Mouse (Mus musculus) kidney, postnatal 4 days (tissue): ENCODE measurements at regions not wholly inside any gene's neighbourhood (a gene's known extent, or its start where the extent isn't known, plus 50 kb on each side); places are given as distances from the start of the nearest gene placed in this dataset.
A peak's percentile ranks its signal among the peaks of the same experiment; 100 is the strongest.
"Not testable (repeated sequence)": the region's sequence is repeated elsewhere in the genome, so short reads cannot be mapped to it uniquely, and the experiment has no call there.

Source experiments
- DNase-seq, 2 experiments: peaks; one replicate each; pipeline ENCODE4 v3.0.0; 2021; ENCODE audit warnings: mixed read lengths in 2 of 2

DNA sequence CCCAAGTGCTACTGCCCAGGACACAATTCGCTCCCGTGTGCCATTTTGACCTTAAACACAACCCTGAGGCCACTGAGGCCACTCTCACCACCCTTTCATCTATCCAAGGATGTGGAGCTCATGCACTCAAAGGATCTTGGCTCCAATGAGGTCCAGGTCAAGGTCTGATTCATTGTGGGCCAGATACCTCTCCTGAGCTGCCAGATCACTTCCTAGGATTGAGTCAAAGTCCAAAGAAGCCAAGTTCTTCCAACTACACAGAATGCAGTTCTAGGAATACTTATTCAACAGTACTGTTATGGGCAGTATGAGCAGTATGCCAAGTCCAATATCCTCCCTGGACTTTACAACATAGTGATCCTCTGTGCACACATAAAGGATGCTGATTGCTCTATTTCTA, 304.9 kb downstream of the Inhba start:
- no peak for DNase-seq

DNA sequence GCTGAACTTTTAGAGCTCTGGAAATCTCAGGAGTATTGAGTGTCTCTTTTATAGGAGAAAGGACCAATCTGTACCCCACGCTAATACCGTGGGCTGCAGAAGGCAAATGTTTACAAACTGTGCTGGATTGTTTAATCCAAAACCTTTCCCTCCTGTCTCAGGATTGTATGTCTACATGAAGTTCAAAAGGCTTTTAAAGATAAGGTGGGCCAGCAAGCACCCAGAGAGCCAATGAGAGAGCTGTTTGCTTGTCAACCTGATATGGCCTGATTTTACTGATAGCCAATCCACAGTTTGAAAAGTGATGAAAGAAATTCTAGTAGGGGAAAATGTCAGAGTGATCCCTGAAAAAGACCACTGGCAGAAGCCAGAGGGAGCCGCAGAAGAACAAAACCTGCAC, 305.8 kb downstream of the Inhba start:
- no peak for DNase-seq

DNA sequence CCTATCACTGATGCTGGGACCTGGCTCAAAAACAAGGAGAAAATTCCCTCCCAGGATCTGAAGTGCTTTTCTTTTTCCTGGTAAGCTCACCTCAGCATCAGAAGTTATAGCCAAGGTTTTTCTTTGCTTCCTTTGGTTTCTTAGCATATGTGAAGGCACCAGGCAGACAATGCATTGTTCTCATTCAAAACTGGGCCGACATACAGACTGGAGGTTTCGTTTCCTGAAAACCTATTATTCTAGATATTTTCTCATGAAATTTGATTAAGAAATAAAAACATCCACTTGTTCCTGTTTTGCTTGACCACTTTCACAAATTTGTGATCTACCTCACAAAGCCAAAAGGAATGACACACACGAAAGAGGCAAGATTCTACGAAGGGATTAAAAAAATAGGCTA, 308.7 kb downstream of the Inhba start:
- DNase-seq, result no peak

DNA sequence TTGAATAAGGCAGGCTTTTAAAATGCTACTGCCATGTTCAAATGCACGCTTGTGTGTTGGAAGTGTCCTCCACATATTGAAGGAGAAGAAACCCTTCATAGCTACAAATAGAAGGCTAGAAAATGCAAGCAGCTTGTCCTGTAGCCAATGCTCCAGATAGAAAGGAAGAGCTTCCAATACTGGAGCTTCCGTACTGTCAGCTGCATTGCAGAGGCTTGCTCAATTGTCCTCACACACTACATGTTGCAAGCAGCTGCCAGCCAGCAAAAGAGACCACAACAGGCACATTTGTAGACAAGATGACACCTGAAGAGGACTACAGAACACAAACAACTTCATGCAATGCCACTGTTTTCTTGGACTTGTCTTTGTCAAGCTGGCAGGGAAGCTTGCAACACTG, 314.0 kb downstream of the Inhba start:
- no peak for DNase-seq

DNA sequence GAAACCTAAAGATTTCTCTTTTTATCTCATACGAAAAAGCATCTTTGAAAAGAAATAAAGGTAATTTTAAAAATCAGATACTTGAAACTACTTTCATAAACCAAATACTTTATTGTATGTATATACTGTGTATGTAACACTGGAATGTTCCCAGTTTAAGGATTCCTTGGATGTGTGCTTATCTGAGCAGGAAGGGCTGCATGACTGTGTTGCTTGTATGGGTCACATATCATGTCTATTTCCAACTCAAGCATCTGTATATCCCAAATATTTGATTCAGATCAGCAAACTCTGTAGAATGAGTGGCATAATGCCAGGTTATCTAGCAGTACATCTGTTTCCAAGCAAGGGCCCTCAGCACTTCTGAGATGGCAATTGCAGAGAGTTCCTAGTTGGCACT, 330.1 kb downstream of the Inhba start:
- DNase-seq, result no peak

DNA sequence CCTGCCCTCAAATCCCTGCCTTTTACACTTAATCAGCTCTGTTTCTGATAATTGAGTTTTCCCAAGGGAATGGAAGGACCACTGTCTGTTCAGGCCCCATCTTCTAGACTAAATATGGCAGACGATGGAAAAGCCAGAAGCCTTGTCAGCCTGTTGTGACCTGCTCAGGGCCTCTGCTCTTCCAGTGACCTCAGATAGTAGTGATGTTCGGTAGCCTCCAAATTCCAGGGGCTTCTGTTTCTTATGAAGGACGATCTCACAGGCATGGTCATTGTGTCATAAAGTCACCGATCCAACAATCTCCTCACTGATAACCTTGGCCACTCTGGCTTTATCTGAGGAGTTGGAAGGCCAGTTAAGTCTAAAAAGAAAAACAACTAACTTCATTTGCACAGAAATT, 330.5 kb downstream of the Inhba start:
- DNase-seq, result no peak

DNA sequence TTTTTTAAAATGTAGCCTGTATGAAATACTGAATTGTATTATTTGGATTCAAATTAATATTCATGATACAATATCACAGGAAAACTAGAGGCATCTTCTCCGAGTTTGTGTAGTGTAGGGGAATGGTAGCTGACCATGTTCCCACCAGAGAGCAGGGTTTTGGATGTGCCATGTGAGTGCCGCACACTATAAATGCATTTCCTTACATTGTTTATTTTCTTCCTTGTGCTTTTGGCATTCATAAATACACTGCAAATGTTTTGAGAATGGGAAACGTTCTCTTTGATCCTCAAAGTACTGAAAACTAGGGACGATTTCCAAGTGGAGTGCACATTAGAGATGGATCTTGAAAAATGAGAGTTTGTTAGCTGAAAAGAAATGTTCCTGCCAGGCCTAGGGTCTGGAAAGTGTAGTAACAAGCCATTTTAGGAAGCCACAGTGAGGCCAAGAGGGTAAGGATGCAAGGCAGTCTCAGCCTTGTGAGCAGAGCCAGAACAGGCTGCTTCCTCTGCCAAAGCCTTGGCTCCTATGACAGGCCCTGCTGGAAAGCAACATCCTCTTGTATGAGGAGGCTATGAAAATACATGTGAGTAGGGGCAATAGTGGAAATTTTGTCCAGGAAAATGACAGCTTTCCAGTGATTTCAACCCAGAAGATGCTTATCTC, 331.8 kb downstream of the Inhba start:
- peak; percentile 12 to 13 for DNase-seq

DNA sequence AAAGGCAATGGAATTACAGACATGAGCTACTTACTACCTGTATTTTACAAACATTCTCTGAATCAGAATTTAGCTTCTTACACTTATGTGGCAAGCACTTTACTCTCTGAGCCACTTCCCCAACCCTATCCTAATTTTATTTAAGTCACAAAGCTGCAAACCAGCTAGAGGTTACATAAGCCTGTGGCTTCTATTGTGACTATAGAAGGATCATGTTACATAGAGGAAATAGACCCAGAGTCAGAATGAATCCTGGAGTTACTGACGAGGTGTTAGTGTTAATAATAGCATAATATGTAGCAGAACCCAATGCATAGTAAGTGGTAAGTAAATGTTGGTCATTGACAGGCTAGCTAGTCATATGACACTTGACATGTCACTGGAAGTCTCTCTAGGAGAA, 337.7 kb downstream of the Inhba start:
- no peak for DNase-seq

DNA sequence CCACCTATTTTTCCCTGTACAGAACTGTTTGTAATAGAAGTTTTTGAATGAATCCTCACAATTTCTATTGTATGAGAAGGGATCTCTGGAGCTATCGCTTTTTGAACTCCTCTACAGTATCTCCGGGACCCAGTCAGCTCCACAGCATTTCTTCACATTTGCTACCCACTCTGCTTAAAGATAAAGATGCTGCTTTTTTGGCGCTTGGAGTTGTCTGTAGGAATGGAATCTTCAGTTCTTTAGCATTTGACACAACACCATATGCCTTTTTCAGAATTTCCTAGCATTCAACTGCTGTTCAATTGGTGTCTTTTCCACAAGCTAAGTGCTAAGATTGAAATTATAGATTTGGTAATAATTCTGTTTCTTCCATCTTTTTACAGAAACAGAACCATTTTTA, 338.4 kb downstream of the Inhba start:
- no peak for DNase-seq

DNA sequence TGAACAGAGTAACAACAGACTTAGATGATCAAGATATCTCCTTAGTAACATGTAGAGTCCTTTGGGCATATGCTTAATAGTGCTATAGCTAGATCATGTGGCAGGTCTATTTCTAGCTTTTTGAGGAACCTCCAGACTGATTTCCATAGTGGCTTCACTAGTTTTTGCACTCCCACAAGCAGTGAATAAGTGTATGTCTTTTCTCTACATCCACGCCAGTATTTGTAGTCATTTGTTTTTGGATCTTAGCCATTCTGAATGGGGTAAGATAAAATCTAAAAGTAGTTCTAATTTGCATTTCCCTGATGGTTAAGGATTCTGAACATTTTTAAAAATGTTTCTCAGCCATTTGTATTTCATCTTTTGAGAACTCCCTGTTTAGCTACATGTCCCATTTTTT, 343.7 kb downstream of the Inhba start:
- DNase-seq, result no peak

DNA sequence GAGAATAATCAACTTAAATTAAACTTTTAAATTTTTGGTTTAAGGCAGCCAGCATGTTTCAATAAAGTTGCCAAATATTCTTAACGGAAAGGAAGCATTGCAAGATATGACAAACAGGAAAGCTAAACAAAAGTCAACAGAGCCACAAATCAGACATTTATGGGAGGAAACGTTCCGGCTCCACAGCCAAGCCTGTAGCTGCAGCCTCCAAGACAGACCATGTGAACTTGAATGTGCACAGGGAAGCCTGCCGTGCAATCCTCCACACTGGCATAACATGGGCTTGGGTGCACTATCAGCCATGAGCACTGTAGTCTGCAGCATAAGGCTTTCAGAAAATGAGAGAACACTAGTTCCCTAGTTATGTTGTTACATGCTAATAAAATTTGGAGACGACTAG, 367.8 kb downstream of the Inhba start:
- DNase-seq, result peak; percentile 35 to 51

DNA sequence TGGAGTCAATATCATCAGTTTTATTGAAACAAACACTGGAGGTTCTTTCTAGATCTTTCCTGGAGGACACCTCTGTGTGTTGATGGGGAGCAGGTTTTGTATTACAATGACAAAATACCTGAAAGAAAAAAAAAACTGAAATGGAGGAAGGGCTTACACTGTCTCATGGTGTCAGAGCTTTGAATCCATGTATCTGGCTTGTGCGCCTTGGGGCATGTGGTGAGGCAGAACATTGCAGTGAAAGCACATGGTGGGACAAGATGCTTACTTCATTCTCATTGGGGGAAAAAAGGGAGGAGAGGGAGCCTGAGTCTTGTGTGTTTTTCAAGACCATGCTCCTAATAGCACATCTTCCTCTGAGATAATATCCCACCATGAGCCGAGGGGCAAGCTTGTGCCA, 368.3 kb downstream of the Inhba start:
- DNase-seq, result no peak

DNA sequence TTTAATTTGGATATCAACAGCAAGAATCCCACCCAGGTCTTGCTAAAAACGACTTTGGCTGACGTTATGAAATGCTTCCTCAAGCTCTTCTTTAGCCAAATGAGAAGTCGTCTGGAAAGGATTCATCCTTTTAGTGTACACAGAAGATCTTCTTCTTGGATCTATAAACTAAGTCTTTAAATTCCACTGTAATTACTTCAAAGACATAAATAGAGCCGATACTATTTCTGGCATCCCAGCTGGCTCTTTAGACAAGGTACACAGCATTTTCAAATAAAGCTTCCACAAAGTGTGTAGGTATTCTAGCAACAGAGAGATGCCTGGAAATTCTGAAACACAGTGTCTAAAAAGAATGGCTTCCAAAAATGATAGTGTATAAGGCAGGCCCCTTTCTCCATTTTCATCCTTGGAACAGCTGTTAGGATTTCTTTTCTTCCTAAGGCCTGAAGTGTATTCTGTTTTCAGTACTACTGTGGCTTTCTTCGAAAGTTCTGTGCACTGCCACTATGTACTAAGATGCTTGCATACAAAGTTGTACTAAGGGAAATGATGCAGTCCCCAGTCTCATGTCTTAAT, 371.4 kb downstream of the Inhba start:
- DNase-seq, result no peak

DNA sequence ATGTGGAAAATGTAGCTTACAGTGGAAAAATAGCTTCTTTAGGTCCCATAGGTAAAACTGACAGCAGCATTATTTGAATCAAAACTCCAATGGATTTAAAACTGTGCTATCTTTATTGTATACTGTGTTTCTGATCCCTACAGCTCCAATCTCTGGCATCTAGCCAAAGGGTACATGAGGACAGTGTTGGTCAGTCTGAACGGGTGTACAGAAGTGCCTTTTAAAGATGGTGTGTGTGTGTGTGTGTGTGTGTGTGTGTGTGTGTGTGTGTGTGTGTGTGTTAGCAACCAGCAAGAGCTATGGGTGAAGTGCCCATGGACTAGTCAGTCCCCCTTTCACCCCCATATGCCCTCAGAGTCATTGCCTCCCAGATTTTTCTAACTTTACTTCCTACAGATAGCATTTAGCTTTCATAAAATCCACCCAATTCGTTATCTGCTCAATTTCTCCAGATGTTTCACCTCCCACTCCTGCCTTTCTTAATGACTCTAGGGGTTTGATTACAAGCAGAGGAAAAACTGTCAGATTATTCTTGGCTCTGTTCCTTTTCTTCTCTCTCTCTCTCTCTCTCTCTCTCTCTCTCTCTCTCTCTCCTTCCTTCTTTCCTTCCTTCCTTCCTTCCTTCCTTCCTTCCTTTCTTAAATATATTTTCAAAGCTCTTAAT, 404.8 kb downstream of the Inhba start:
- peak; percentile 5 to 7 for DNase-seq

DNA sequence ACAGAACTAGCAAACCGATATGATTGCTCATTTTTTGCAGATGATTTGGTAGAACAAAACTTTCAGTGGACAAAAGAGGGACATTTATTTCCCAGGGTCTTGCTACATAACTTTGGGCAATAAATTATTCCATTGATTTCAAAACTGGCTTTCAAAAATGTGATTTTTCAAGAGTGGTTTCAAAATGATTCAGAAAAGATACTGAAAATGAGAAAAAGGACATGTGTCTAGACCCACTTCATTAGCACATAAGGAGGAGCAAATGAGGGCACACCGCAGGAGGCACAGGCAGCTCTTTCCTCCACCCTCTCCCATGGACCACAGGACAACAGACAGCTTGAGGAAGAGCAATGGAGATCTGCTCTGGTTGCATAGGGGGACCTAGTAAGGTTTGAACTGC, 412.5 kb downstream of the Inhba start:
- no peak for DNase-seq

DNA sequence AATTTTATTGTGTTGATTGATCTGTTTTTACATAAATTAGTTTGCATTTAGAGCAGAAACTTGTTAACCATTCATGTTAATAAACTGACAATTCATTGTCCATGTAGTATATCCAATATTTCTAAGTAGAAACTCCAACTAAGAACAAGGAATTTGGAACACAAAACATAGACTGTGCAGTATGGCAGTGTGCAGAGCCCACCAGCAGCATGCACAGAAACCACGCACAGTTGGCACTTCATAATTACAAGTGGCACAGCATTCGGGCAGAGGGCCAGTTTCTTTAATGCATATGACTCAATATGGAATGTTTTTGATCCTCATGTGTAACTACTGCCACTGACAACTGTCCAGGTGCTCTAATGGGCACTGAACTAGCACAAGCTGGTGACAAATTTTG, 423.8 kb downstream of the Inhba start:
- DNase-seq, result no peak

DNA sequence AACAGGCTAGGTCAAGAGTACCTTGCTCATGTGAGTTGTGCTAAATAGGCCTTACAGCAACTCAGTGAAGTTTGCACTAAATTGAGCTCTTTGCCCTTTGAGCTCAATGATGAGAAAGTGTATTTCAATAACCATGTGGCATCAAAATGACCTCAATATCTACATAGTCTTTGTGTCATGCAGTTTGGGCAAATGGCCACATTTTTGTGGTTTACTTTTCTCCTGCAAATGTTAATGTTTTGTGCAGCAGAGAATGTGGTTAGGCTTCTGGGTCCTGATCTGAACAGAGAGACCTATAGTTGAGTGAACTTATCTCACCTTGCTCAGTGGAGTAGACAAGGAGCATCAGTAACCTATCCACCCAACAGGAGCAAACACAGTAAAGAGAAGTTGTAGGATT, 441.6 kb downstream of the Inhba start:
- no peak for DNase-seq

DNA sequence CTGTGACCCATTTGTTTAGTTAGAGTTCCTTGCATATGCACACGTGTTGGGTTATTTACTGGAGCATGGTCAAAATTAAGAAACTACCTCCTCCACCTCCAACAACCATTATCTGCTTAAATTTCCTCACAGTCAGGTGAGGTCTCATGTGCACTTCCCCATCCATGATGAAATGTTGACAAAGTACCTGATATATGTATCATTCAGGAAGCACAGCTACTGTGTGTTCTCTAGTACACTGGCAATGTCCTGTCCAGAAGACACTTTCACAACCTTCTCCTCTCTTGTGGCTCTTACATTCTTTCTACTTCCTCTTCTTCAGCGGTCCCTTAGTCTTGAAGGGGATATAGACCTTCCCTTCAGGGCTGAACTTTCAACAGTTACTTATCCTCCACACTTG, 448.1 kb downstream of the Inhba start:
- no peak for DNase-seq

DNA sequence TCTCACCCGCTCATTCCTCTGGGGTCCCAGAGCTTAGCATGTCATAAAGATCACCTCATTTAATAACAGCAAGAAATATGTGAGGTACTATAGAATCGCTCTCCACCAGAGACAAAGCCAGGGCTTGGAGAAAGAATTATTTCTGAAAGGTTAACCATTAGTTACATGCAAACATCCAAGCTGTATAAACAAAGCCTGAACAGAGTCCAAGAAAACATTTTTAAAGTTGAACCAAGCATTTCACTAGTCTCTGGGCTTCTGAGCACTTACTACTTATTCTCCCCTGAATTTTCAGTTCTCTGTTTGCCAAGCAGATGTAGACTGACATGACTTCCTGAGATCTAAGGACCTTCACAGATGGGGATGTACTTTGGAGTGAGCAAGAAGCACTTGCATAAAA, 450.0 kb downstream of the Inhba start:
- DNase-seq, result no peak

DNA sequence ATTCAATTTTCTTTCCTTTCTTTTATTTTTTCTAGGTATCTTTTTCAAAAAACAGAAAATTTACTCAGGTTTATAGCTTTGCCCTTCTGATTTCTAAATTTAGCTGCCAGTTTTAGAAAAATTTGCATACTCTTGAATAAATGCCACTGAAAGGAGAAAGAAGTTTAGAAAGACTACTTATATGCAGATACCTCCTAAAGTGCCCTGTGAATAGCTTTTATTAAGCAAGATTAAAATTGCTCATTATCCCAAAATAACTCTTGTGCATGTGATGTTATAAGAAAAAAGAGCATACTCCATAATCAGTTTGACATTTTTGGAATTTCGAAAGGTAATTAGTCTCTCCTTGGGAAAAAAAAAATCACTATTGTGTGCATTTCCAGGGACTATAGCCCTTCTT, 453.2 kb downstream of the Inhba start:
- DNase-seq, result no peak

DNA sequence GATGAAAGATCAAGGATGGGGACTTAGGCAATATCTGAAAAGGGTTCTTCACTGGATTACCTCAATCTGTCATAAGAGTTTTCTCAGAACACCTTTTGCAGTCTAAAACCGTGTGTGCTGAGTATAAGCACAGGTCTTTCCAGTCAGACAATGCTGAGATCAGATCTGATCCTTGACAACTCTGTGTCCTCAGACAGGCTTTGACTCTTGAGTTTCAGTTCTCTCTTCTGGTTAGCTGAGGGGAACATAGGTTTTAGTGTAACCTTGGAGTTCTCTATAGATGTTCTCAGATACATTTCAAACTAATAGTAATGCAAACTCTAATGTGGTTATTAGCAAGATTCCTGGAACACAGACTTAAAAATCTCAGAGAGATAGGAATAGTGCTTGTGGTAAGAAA, 453.7 kb downstream of the Inhba start:
- no peak for DNase-seq

DNA sequence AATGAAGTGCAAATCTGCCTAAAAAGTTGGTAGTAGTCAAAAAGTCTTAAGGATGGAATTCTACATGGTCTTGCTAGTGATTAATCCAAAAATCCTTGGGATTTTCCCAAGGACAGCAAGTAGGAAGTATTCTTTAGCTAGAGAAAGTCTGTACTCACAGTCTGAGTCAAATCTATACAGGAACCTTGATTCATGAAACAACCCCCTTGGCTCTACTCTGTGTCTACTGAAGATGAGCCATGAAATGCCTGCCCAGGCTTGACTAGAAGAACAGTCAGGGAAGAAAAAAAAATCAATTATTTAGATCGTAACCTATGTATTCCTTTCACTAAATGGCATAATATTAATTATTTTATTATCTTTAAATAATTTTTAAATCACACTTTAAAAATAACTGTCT, 454.2 kb downstream of the Inhba start:
- DNase-seq, result no peak

DNA sequence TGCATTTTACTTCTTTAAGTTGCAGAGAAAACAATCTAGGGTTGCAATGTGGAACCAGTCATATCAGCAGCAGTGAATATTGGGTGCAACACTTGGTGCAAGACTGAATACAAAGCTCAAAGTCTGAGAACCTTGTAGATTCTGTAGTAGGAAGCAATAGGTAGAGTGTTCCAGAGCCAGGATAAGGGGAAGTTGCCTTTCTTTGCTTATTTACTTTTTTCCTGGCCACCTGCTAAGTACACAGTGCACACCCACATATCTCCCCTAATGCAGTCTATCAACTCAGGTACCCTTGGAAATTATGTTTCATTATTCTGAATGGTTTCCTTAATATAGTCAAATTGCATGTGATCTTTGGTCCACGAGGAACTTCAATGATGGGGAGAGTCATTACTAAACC, 464.9 kb downstream of the Inhba start:
- no peak for DNase-seq

DNA sequence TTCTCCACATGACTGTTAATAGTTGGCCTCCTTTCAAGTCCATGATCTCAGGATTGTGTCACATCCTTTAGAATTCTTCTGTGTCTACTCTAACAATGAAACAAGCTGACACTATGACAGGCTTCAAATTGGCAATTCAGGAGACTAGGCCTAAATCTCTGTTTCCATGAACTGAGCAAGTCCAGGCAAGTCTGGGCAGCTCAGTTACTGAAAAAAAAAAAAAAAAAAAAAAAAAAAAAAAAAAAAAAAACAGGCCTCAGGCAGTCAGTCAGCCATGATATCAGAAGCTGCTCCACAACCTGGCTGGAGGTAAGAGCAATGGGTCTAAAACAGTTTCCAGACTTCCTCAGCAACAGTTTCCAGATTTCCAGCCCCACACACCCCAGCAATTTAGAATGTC, 475.6 kb downstream of the Inhba start:
- DNase-seq, result no peak

DNA sequence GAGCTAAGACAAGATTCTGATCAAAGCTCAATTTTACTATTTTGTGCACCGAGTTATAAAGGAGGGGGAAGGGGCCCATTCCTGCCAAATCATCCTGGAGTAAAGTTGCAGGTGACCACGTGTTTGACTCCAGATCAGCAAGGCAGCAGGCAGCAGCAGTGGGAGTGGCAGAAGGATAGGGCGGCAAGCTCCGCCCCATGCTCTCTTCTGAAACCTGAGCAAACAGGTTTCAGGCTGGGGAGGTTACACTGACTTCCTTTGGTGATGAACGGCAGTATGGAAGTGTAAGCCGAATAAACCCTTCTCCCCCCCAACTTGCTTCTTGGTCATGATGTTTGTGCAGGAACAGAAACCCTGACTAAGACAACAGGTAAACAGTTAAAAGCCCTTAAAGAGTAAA, 479.0 kb downstream of the Inhba start:
- not testable (repeated sequence) for DNase-seq
